Mouse (Mus musculus) CH12.LX (cell line): Measurements from ENCODE around the gene Pom121l2. TPM values are rescaled to one million over a fixed set of nuclear protein-coding genes. Genes with fewer than 3 reads are reported as not detected.

Experiments
- DNase-seq: peaks from one replicate; pipeline ENCODE4 v3.0.0-alpha.2; 2013; ENCODE audit errors: extremely low read depth
- H3K27ac ChIP-seq: 2 replicates; pipeline ENCODE4 v1.5.1; 2012; ENCODE audit warnings: low read depth, mild to moderate bottlenecking, control low read depth, moderate library complexity; ENCODE audit not compliant: insufficient read depth
- H3K27me3 ChIP-seq: replicated peaks from 2 replicates; pipeline ENCODE3; 2012; ENCODE audit warnings: inconsistent platforms
- H3K36me3 ChIP-seq, 2 experiments: replicated peaks in 1 of 2; 2 replicates each; pipeline versions ENCODE3 to v1.6.1; 2012; ENCODE audit warnings: inconsistent platforms in 1 of 2, low read length in 1 of 2, mild to moderate bottlenecking in 1 of 2, mixed read lengths in 1 of 2, moderate library complexity in 1 of 2; ENCODE audit not compliant: control insufficient read depth in 1 of 2, insufficient read depth in 1 of 2
- H3K4me1 ChIP-seq, 2 experiments: 2 replicates each; pipeline ENCODE4 v1.6.1; 2012; ENCODE audit warnings: inconsistent platforms in 1 of 2, moderate library complexity in 1 of 2; ENCODE audit not compliant: insufficient read depth in 2 of 2, control insufficient read depth in 1 of 2
- H3K4me2 ChIP-seq: 2 replicates; pipeline ENCODE4 v1.6.1; 2012; ENCODE audit warnings: low read depth, mild to moderate bottlenecking, control low read depth; ENCODE audit not compliant: poor library complexity, insufficient read depth, severe bottlenecking
- H3K4me3 ChIP-seq, 3 experiments: fragments of 150-350 bp in 1 of 3; sonication (generic) in 1 of 3; replicated peaks in 1 of 3; 2 replicates each; pipeline versions ENCODE3 to v1.5.1; 2011 to 2012; ENCODE audit warnings: low read depth in 2 of 3, low read length in 2 of 3, mild to moderate bottlenecking in 2 of 3, moderate library complexity in 2 of 3, control low read depth in 1 of 3, improper control_type of control experiment in 1 of 3, inconsistent platforms in 1 of 3, mixed read lengths in 1 of 3; ENCODE audit not compliant: poor library complexity in 1 of 3
- H3K79me2 ChIP-seq: replicated peaks from 2 replicates; pipeline ENCODE4 v1.6.1; 2012; ENCODE audit warnings: mild to moderate bottlenecking, moderate library complexity; ENCODE audit not compliant: control insufficient read depth, poor library complexity, insufficient read depth, severe bottlenecking; ENCODE audit errors: extremely low read depth
- H3K9ac ChIP-seq: 2 replicates; pipeline ENCODE4 v1.6.1; 2012; ENCODE audit warnings: low read depth, mild to moderate bottlenecking, control low read depth, moderate library complexity; ENCODE audit not compliant: insufficient read depth
- H3K9me3 ChIP-seq: replicated peaks from 2 replicates; pipeline ENCODE3; 2012; ENCODE audit warnings: low read length, inconsistent platforms, mixed read lengths
- BHLHE40 ChIP-seq: IDR thresholded peaks from 2 replicates; pipeline ENCODE4 v1.6.1; 2011; ENCODE audit warnings: mild to moderate bottlenecking, low read depth, low read length, improper control_type of control experiment
- CHD1 ChIP-seq: IDR thresholded peaks from 2 replicates; pipeline ENCODE4 v1.6.1; 2012; ENCODE audit warnings: low read depth, low read length, improper control_type of control experiment, inconsistent platforms
- CTCF ChIP-seq, 2 experiments: IDR thresholded peaks in 1 of 2; conservative IDR thresholded peaks in 1 of 2; 2 replicates each; pipeline ENCODE4 v1.5.1; 2011 to 2012; ENCODE audit warnings: low read depth in 2 of 2, low read length in 2 of 2, improper control_type of control experiment in 1 of 2, inconsistent platforms in 1 of 2, mild to moderate bottlenecking in 1 of 2, moderate library complexity in 1 of 2
- E2F4 ChIP-seq: IDR thresholded peaks from 2 replicates; pipeline ENCODE4 v1.6.1; 2011; ENCODE audit warnings: low read depth, low read length, improper control_type of control experiment; ENCODE audit not compliant: insufficient replicate concordance
- ELF1 ChIP-seq: IDR thresholded peaks from 2 replicates; pipeline ENCODE4 v1.6.1; 2014; ENCODE audit warnings: low read depth, mild to moderate bottlenecking, inconsistent platforms, low read length, improper control_type of control experiment
- ETS1 ChIP-seq: conservative IDR thresholded peaks from 2 replicates; pipeline ENCODE4 v1.6.1; 2012; ENCODE audit warnings: low read depth, mild to moderate bottlenecking, inconsistent platforms, low read length, improper control_type of control experiment, moderate library complexity
- JUN ChIP-seq: IDR thresholded peaks from 2 replicates; pipeline ENCODE4 v1.6.1; 2011; ENCODE audit warnings: low read depth, mild to moderate bottlenecking, low read length, improper control_type of control experiment, moderate library complexity; ENCODE audit not compliant: insufficient read depth
- JUND ChIP-seq: conservative IDR thresholded peaks from 2 replicates; pipeline ENCODE4 v1.6.1; 2011; ENCODE audit warnings: low read depth, low read length, improper control_type of control experiment
- KAT2A ChIP-seq: IDR thresholded peaks from 2 replicates; pipeline ENCODE4 v1.6.1; 2012; ENCODE audit warnings: low read length, improper control_type of control experiment, inconsistent platforms; ENCODE audit not compliant: insufficient replicate concordance
- MAFK ChIP-seq: IDR thresholded peaks from 2 replicates; pipeline ENCODE4 v1.6.1; 2011; ENCODE audit warnings: low read length, improper control_type of control experiment; ENCODE audit not compliant: insufficient replicate concordance
- MAX ChIP-seq: IDR thresholded peaks from 2 replicates; pipeline ENCODE4 v1.6.1; 2011; ENCODE audit warnings: low read length, improper control_type of control experiment
- MAZ ChIP-seq: IDR thresholded peaks from 2 replicates; pipeline ENCODE4 v1.6.1; 2012; ENCODE audit warnings: low read depth, mild to moderate bottlenecking, inconsistent platforms, low read length, improper control_type of control experiment, moderate library complexity
- MEF2A ChIP-seq: IDR thresholded peaks from 2 replicates; pipeline ENCODE4 v1.6.1; 2014; ENCODE audit warnings: low read depth, mild to moderate bottlenecking, inconsistent platforms, low read length, improper control_type of control experiment, borderline replicate concordance
- MYC ChIP-seq: IDR thresholded peaks from 2 replicates; pipeline ENCODE4 v1.6.1; 2011; ENCODE audit warnings: low read depth, mild to moderate bottlenecking, improper control_type of control experiment, low read length
- NELFE ChIP-seq: IDR thresholded peaks from 2 replicates; pipeline ENCODE4 v1.6.1; 2011; ENCODE audit warnings: low read depth, low read length, improper control_type of control experiment
- NRF1 ChIP-seq: IDR thresholded peaks from 2 replicates; pipeline ENCODE4 v1.6.1; 2014; ENCODE audit warnings: low read depth, mild to moderate bottlenecking, inconsistent platforms, low read length, improper control_type of control experiment, moderate library complexity
- PAX5 ChIP-seq: IDR thresholded peaks from 2 replicates; pipeline ENCODE4 v1.6.1; 2012; ENCODE audit warnings: low read length, inconsistent platforms, mixed read lengths
- POLR2A ChIP-seq: IDR thresholded peaks from 2 replicates; pipeline ENCODE4 v1.6.1; 2011; ENCODE audit warnings: low read depth, mild to moderate bottlenecking, improper control_type of control experiment, low read length
- RAD21 ChIP-seq: IDR thresholded peaks from 2 replicates; pipeline ENCODE4 v1.6.1; 2011; ENCODE audit warnings: low read depth, mild to moderate bottlenecking, low read length, improper control_type of control experiment, moderate library complexity
- RCOR1 ChIP-seq: conservative IDR thresholded peaks from 2 replicates; pipeline ENCODE4 v1.6.1; 2012; ENCODE audit warnings: low read depth, mild to moderate bottlenecking, inconsistent platforms, low read length, improper control_type of control experiment
- SMC3 ChIP-seq: IDR thresholded peaks from 2 replicates; pipeline ENCODE4 v1.6.1; 2011; ENCODE audit warnings: low read depth, low read length, improper control_type of control experiment
- TBP ChIP-seq: conservative IDR thresholded peaks from 2 replicates; pipeline ENCODE4 v1.6.1; 2011; ENCODE audit warnings: low read depth, low read length, improper control_type of control experiment
- USF1 ChIP-seq: IDR thresholded peaks from 2 replicates; pipeline ENCODE4 v1.6.1; 2014; ENCODE audit warnings: low read depth, mild to moderate bottlenecking, inconsistent platforms, low read length, improper control_type of control experiment
- ZC3H11A ChIP-seq: IDR thresholded peaks from 2 replicates; pipeline ENCODE4 v1.6.1; 2012; ENCODE audit warnings: low read depth, mild to moderate bottlenecking, inconsistent platforms, low read length, improper control_type of control experiment
- dilution Hi-C: fragments of 300-500 bp; cut with MboI; formaldehyde crosslinking; loops from 2 replicates; pipeline ENCODE4 v1.14.3; 2020; ENCODE audit warnings: low sequenced_read_pairs; ENCODE audit not compliant: extremely low pct_unique_long_range_greater_than_20kb, extremely low pct_ligation_motif_present
- in situ Hi-C: fragments of 300-500 bp; cut with MboI; formaldehyde crosslinking; loops from 3 replicates; pipeline ENCODE4 v1.14.3; 2019; ENCODE audit warnings: low sequenced_read_pairs, low pct_ligation_motif_present, low pct_unique_long_range_greater_than_20kb, mixed read lengths
- polyA plus RNA-seq: library from polyadenylated mRNA; unstranded; fragments of >175 nt; gene quantifications from 2 replicates; pipeline ENCODE4 v1.2.1, GENCODE M21; 2012; ENCODE audit warnings: low read depth; ENCODE audit not compliant: insufficient read length
- total RNA-seq, 2 experiments: library from RNA; depleted of rRNA; stranded (reverse); fragments of 300-350 nt in 1 of 2; fragments of >200 nt in 1 of 2; gene quantifications; 2 replicates each; pipeline ENCODE4 v1.2.3; 2012 to 2014

Pom121l2 gene
- total and polyA plus RNA-seq, 3 experiments, result not detected

- dilution Hi-C loops, result no loop called here
- no peak overlapping the region for H3K9ac ChIP-seq
- H3K27me3 ChIP-seq, result peaks cover 20% of the 10 kb centered on the region
- no peak overlapping the region for H3K27ac ChIP-seq
- H3K4me2 ChIP-seq, result peak overlapping the region; percentile 90
- H3K4me1 ChIP-seq, result peaks cover 3 to 9% of the 10 kb centered on the region in 2 experiments
- in situ Hi-C loops, result no loop called here
- H3K36me3 ChIP-seq, result no peaks in the 10 kb centered on the region
- no peaks in the 10 kb centered on the region for H3K79me2 ChIP-seq
- TF ChIP-seq NRF1 (peak; percentile 54; the same call in 1 of the 2 replicates), E2F4 (peak; percentile 87), USF1 (no peak), MYC (peak; percentile 75), RAD21 (no peak), TBP (peak; percentile 100), BHLHE40 (no peak), PAX5 (no peak), SMC3 (no peak), MAFK (peak; percentile 96), JUND (no peak), MAZ (no peak), CHD1 (no peak), KAT2A (0 out of 2 replicates have a peak, but pooled peaks have one; percentile 23), RCOR1 (no peak), MAX (no peak), MEF2A (no peak), ELF1 (peak; percentile 93)
- peaks cover 8% of the 10 kb centered on the region for H3K9me3 ChIP-seq
- H3K4me3 ChIP-seq, result peak overlapping the region; percentile 23 to 56 (median 47)
- peak; percentile 84 for DNase-seq
Measured at GRCm38 (mm10) chr13:21993957-21994738, 13.2 kb downstream of the Pom121l2 start.

- H3K36me3 ChIP-seq, result no peaks in the 10 kb centered on the region
- H3K9me3 ChIP-seq, result peaks cover 8% of the 10 kb centered on the region
- dilution Hi-C loops (no loop called here), in situ Hi-C loops (no loop called here)
- H3K9ac ChIP-seq, result peak overlapping the region; percentile 7; the same call in 1 of the 2 replicates
- H3K4me2 ChIP-seq, result peak overlapping the region; percentile 31
- H3K79me2 ChIP-seq, result no peaks in the 10 kb centered on the region
- peaks cover 3 to 9% of the 10 kb centered on the region in 2 experiments for H3K4me1 ChIP-seq
- no peak for DNase-seq
- no peak overlapping the region for H3K27ac ChIP-seq
- TF ChIP-seq CTCF (conservative IDR thresholded peaks at IDR 0.05 in 1 of 2, IDR thresholded peaks at IDR 0.05 in 1 of 2; ENCODE audit: low read depth in 2 of 2, low read length in 2 of 2), result no peak
- TF ChIP-seq JUN, result no peak
- TF ChIP-seq CHD1, result no peak
- TF ChIP-seq POLR2A, result no peak
- TF ChIP-seq ZC3H11A, result no peak
- no peak for TF ChIP-seq USF1
- no peak for TF ChIP-seq SMC3
- TF ChIP-seq ETS1, result no peak
- TF ChIP-seq NELFE, result no peak
- H3K27me3 ChIP-seq, result peaks cover 25% of the 10 kb centered on the region
- peak overlapping the region; percentile 47 to 68 (median 56) for H3K4me3 ChIP-seq
Measured at GRCm38 (mm10) chr13:21994896-21995295, 13.9 kb downstream of the Pom121l2 start.
